Mouse (Mus musculus): ENCODE measurements at regions not wholly inside any gene's neighbourhood (a gene's known extent, or its start where the extent isn't known, plus 50 kb on each side); places are given as distances from the start of the nearest gene placed in this dataset.

DNA sequence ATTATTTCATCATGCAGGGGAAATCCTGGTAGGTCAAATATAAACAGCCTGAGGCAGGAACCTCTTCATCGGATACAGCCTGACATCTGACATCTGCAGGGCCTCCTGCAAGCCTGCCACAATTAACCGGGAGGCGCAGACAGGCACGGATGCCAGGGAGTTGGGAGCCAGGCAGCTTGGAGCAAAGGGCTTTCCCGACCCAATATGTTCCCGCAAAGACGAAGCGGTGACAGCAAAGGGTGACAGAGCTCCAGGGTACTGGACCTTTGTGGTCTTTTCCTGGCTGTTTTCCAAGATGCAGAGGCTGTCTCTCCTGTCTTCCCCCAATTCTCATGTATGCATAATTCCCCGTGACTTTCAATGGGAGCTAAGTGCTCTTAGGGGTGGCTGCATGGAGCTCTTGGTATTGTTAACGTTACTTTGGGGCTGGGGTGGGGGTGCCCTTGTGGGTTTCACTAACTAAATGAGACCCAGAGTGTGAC lies 55.4 kb upstream of the Lhx8 start:
- no peak for TF ChIP-seq ZC3H11A (IDR thresholded peaks at IDR 0.05; ENCODE audit: borderline replicate concordance, low read depth, low read length)
- TF ChIP-seq MAFK (IDR thresholded peaks at IDR 0.05; ENCODE audit: insufficient read depth, low read depth, low read length), result no peak

All from ES-E14 (cell line).